Mouse (Mus musculus): Measurements from ENCODE around the gene Prkaa2.

Gene Prkaa2

DNA sequence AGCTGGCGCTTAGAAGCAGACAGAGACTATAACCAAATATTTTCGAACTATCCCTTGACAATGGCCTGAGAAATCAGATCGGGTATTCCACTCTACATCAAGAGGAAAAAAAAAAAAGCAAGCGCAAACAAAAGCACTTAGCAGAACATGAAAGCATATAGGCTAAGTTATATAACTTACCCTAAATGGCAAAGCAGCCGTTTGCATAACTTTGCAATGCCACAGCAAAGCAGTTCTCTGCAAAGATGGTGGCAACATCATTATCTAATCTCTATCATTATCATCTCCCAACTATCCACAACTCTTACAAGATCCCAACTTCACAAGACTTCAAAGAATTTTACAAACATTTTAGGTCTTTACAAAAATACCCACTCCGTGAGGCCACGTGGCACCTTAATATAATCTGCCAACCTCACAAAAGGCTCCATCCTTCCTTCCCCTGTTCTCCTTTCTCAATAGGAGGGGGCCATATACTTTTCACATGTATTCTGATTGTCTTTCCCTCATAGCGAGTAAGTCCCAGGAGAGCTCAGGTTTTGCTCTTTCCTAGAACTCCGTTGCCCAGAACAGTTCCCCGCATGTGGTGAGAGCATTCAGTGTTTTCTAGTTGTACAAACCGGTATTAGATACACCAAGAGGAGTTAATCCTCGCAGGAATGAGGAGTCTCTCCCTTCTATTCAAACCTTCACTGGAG is 1.6 kb downstream of the Prkaa2 start:
- no peak for DNase-seq

DNA sequence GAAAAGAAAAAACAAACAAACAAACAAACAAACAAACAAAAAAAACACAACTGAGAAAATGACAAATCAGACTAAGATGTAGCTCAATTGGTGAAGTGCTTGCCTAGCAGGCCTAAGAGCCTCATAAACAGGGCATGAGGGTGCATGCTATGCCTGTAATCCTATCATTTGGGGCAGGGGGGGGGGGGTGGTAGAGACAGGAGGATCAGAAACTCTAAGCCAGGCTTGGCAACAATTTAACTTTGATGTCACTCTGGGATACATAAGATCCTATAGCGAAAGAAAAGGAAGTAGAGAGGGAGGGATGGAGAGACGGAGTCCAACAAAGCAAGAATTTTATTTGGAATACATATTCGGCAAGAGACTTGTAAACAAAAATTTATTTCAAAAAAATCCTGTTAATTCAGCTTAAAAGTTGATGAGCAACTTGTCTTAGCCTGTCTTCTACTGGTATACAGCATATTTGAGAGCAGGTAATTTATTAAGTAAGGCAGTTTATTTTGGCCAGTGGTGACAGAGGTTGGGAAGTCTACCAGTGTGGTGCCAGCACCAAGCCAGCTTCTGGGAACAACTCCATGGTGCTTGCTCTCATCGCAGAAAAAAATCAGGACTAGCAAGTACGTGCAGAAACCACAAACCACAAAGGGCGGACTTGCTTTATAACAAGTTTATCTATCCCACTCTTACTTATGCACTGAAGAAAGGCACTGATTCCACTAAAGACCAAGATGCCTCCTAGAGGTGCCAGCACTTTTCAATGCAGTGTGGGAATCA is 5.4 kb downstream of the Prkaa2 start:
- no peak for DNase-seq

- DNase-seq: no peak
Observed at GRCm38 (mm10) chr4:105101337-105101688, 8.4 kb downstream of the Prkaa2 start.

- peak; percentile 44 for DNase-seq
Observed at GRCm38 (mm10) chr4:105100508-105101336, 9.0 kb downstream of the Prkaa2 start.

DNA sequence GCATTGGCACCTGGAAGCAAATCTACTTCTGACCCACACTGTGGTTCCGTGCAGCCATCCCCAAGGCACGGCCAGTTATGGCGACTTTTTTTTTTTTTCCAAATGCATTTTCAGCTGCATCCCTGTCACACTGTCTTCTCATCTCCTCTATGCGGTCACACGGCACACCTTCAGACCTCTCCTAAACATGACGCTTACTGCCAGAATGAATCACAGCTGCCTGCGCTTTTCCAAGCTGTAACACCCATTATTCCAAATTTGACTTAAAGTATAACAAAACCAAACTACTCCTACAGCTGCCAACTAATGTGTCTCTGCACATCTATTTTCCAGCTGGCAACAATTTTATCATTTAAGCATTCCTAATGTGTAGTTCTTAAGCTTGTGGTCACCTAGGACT is 11.0 kb downstream of the Prkaa2 start:
- DNase-seq: no peak

DNA sequence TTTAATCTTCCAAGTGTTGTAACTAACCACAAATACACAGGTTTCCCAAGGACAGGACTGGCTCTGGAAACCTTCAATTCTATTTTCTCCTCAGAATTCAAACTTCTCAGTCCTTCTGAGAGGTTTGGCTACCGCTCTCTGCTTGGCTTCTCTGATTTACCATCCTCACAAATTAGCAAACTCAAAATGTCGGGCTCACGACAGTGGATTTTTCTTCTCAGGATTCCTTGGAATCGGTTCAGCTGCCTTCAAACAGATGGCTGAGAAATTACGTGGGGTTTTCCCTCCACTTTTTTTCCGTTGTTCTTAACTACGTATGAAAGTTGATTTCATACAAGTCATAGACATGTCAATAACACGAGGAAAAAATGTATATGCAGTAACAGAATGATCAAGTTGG is 11.5 kb downstream of the Prkaa2 start:
- no peak for DNase-seq

DNA sequence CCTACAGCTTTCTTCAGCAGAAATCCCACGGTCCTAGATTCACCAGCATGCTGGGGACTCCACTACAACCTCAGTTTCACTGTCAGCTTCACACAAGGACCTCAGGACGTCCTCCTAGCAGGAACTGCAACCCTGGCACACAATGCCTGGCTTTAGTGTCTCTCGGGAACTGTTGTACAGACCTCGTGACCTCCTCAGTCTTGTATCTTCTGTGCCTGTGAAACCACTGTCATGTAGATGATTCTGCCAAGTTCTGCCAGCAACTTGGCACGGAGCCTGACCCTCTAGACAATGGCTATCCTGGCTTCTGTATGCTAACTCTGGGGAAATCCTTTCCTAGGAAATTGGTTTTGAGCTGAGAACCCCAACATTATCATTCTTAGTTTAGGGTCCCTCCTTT is 14.4 kb downstream of the Prkaa2 start:
- DNase-seq: peak; percentile 80

DNA sequence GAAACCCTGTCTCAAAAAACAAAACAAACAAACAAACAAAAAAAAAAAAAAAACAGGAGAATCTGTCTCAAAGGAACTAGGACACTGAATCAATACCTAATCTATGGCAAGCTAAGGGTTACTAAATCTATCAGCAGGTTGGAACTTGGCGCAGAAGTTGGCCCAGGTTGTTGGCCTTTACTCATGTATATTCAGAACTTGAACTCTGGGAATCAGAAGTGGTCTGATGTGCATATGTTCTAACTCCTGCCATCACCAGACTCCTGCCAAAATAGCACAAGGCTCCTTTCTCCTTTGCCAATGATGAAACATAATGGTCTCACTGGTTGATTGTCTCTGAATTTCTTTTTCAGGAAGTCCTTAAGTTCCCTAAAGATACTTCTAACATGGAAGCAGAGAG is 15.7 kb downstream of the Prkaa2 start:
- no peak for DNase-seq

GRCm38 (mm10) chr4:105090417-105090816 is 19.3 kb downstream of the Prkaa2 start:
- DNase-seq: no peak

- no peak for DNase-seq
Observed at GRCm38 (mm10) chr4:105089386-105089785, 20.3 kb downstream of the Prkaa2 start.

DNA sequence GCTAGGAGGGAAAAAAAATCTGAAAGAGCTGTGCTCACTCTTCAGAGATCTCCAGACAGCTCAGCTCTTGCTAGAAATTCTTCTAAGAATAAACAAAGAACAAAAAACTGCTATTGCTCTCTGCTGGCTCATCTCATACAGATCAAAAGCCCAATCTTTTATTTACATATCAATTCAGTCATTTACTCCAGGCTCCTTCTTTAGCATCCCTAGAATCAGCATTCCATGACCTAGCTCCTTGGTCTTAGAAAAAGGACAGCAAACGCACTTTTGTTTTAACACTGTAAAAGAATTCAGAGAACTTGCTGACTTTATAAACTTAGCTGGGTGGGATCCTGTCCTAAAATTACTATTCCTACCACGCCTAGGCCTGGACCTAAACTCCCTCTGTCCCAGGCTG is 21.0 kb downstream of the Prkaa2 start:
- no peak for DNase-seq

DNA sequence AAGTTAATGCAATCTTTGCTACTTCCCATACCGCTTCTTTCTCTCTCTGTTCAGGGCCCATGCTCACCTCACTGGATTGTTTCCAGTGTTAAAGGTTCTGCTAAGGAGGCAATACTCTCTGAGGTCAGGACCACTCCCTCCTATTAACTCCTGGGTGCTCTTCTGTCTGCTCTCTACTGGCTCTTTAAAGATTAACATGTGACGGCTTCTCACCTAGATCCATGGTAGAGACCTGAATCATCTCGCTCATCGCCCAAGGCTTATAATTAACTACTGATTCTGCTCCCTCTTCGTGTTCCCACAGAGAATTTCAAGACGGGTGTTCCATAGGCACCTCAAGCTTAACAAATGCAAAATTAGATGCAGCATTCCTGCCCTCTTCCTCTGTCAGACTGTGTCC is 33.5 kb downstream of the Prkaa2 start:
- DNase-seq: no peak

DNA sequence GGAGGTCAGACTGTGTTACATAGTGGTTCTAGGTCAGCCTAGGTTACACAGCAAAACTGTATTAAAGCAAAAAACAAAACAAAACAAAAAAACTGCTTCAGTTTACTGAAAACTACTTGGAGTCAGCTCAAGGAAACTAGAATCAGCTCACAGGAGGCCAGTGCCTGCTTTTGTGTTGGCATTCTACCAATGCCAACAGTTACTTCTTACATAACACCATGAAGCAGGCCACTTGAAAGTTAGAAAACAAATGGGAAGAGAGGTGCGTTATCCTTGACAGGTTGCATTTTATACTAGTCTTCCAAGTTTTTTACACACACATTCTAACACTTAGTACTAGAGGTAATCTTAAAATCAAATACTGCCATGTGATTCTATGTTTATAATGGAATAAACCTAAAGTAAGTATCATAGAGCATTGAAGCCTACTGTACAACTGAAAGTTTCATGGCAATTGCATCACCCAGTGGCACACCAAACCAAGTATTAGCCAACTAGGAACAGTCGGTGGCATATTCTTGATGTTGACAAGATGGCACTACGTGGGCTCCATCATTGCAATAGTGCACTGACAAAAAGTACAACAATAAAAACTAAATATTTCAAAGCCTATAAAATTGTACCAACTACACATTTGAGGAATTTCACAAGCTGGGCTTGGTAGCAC is 37.8 kb downstream of the Prkaa2 start:
- peak; percentile 67 for DNase-seq

DNA sequence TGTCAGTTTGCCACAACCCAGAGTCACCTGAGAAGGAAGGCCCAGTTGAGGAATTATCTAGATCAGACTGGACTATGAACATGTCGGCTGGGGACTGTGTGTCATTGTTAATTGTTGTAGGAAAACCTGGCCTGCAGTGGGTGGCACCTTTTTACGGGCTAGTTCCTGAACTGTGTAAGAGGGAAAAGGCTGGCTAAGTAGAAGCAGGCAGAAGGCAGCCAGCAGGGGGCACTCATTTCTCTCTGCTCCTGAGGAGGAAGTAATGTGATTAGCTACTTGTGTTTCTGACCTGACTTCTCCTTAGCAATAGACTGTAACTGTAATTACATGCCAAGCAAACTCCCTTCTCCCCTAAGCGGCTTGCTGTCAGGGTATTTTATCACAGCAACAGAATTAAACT is 38.7 kb downstream of the Prkaa2 start:
- DNase-seq: peak; percentile 95

DNA sequence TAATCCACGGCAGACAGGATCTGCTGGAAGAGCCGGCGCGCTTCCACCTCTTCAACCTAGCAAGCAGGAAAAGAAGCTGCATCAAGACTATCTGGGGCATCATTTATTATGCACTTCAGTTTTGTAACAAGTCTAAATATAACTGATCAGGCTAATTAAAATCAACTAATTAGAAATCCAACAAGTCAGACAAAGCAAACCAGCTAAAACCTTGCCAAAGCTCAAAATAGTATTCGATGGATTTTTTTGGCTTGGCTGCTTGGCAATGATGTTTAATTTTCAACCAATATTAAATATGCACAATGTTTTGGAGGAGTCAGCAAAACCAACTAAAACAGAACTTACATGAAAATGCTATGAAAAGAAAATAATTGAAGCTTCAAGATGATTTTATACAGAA is 58.4 kb downstream of the Prkaa2 start:
- no peak for DNase-seq

GRCm38 (mm10) chr4:105050041-105050440 is 59.6 kb downstream of the Prkaa2 start:
- no peak for DNase-seq

DNA sequence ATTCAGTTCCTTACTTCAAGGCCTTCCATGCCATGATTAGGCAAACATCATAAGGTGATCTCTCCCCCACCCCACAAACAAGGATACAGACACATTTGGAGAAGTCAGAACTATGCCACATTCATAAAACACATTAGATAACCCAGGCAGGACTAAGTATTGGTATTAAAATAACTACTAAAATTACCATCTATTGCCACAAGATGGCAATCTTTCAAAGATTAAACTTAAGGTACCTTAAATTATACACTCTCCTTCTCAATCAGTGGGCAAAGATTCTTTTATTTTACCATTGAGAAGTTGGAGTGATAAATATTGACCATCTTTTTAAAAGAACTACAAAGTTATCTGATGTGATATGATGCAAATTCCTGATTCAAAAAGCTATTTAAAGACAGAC is 75.4 kb downstream of the Prkaa2 start:
- DNase-seq: no peak

DNA sequence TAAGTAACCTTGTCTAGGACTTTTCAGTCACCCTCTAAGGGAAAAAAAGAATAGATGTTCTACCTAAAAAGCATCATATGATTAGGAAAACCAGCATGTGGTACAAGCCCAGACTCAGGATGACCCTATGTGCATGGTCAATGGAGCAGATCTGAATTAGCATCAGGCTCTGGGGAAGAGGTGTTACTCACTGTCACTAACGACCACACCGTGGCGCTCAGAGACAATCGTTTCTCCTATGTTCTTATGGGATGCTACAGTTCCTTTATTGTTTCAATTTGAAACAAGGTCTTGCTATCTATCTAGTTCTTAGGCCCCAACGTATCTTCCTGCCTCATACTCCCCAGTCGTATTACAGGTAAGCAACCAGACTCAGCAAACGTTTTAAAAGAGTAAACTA is 76.5 kb downstream of the Prkaa2 start:
- DNase-seq: peak; percentile 1

DNA sequence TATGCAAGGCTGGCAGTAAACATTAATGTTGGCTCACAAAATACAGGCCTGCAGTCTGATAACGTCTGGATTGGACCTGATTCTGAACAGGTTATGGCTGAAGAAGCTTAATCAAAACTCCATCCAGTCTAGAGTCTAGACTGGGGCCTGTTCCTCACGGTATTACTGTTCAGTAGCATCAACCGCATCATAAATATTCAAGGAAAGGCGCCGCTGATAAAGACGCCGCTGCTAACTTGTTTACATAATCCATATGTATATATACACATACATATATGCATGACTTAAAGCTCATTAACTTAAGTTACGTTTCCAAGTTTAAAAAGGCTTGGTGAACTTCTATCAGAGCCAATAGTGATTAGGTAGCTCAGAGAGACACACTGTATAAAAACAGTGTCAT is 78.6 kb downstream of the Prkaa2 start:
- DNase-seq: no peak

- DNase-seq: no peak
Observed at GRCm38 (mm10) chr4:105027278-105027677, 82.4 kb downstream of the Prkaa2 start.

GRCm38 (mm10) chr4:105016006-105016613 is 93.6 kb downstream of the Prkaa2 start:
- no peak for DNase-seq

GRCm38 (mm10) chr4:105015496-105015895 is 94.2 kb downstream of the Prkaa2 start:
- DNase-seq: no peak

- no peak for DNase-seq
Observed at GRCm38 (mm10) chr4:105013718-105014117, 96.0 kb downstream of the Prkaa2 start.
